Mouse (Mus musculus) CH12.LX (cell line): Measurements from ENCODE around the gene Bicdl1. TPM values are rescaled to one million over a fixed set of nuclear protein-coding genes. Genes with fewer than 3 reads are reported as not detected.

Experiments used
- DNase-seq: peaks from one replicate; pipeline ENCODE4 v3.0.0-alpha.2; 2013; ENCODE audit errors: extremely low read depth
- H3K27ac ChIP-seq: 2 replicates; pipeline ENCODE4 v1.5.1; 2012; ENCODE audit warnings: low read depth, mild to moderate bottlenecking, control low read depth, moderate library complexity; ENCODE audit not compliant: insufficient read depth
- H3K27me3 ChIP-seq: replicated peaks from 2 replicates; pipeline ENCODE3; 2012; ENCODE audit warnings: inconsistent platforms
- H3K36me3 ChIP-seq, 2 experiments: replicated peaks in 1 of 2; 2 replicates each; pipeline versions ENCODE3 to v1.6.1; 2012; ENCODE audit warnings: inconsistent platforms in 1 of 2, low read length in 1 of 2, mild to moderate bottlenecking in 1 of 2, mixed read lengths in 1 of 2, moderate library complexity in 1 of 2; ENCODE audit not compliant: control insufficient read depth in 1 of 2, insufficient read depth in 1 of 2
- H3K4me1 ChIP-seq, 2 experiments: 2 replicates each; pipeline ENCODE4 v1.6.1; 2012; ENCODE audit warnings: inconsistent platforms in 1 of 2, moderate library complexity in 1 of 2; ENCODE audit not compliant: insufficient read depth in 2 of 2, control insufficient read depth in 1 of 2
- H3K4me2 ChIP-seq: 2 replicates; pipeline ENCODE4 v1.6.1; 2012; ENCODE audit warnings: low read depth, mild to moderate bottlenecking, control low read depth; ENCODE audit not compliant: poor library complexity, insufficient read depth, severe bottlenecking
- H3K4me3 ChIP-seq, 3 experiments: fragments of 150-350 bp in 1 of 3; sonication (generic) in 1 of 3; replicated peaks in 1 of 3; 2 replicates each; pipeline versions ENCODE3 to v1.5.1; 2011 to 2012; ENCODE audit warnings: low read depth in 2 of 3, low read length in 2 of 3, mild to moderate bottlenecking in 2 of 3, moderate library complexity in 2 of 3, control low read depth in 1 of 3, improper control_type of control experiment in 1 of 3, inconsistent platforms in 1 of 3, mixed read lengths in 1 of 3; ENCODE audit not compliant: poor library complexity in 1 of 3
- H3K79me2 ChIP-seq: replicated peaks from 2 replicates; pipeline ENCODE4 v1.6.1; 2012; ENCODE audit warnings: mild to moderate bottlenecking, moderate library complexity; ENCODE audit not compliant: control insufficient read depth, poor library complexity, insufficient read depth, severe bottlenecking; ENCODE audit errors: extremely low read depth
- H3K9ac ChIP-seq: 2 replicates; pipeline ENCODE4 v1.6.1; 2012; ENCODE audit warnings: low read depth, mild to moderate bottlenecking, control low read depth, moderate library complexity; ENCODE audit not compliant: insufficient read depth
- H3K9me3 ChIP-seq: replicated peaks from 2 replicates; pipeline ENCODE3; 2012; ENCODE audit warnings: low read length, inconsistent platforms, mixed read lengths
- BHLHE40 ChIP-seq: IDR thresholded peaks from 2 replicates; pipeline ENCODE4 v1.6.1; 2011; ENCODE audit warnings: mild to moderate bottlenecking, low read depth, low read length, improper control_type of control experiment
- CTCF ChIP-seq, 2 experiments: IDR thresholded peaks in 1 of 2; conservative IDR thresholded peaks in 1 of 2; 2 replicates each; pipeline ENCODE4 v1.5.1; 2011 to 2012; ENCODE audit warnings: low read depth in 2 of 2, low read length in 2 of 2, improper control_type of control experiment in 1 of 2, inconsistent platforms in 1 of 2, mild to moderate bottlenecking in 1 of 2, moderate library complexity in 1 of 2
- ELF1 ChIP-seq: IDR thresholded peaks from 2 replicates; pipeline ENCODE4 v1.6.1; 2014; ENCODE audit warnings: low read depth, mild to moderate bottlenecking, inconsistent platforms, low read length, improper control_type of control experiment
- EP300 ChIP-seq: IDR thresholded peaks from 2 replicates; pipeline ENCODE4 v1.6.1; 2011; ENCODE audit warnings: low read length, improper control_type of control experiment
- HCFC1 ChIP-seq: IDR thresholded peaks from 2 replicates; pipeline ENCODE4 v1.6.1; 2012; ENCODE audit warnings: low read depth, mild to moderate bottlenecking, inconsistent platforms, low read length, improper control_type of control experiment
- IRF4 ChIP-seq: IDR thresholded peaks from 2 replicates; pipeline ENCODE4 v1.6.1; 2014; ENCODE audit warnings: low read depth, mild to moderate bottlenecking, inconsistent platforms, low read length, improper control_type of control experiment
- JUN ChIP-seq: IDR thresholded peaks from 2 replicates; pipeline ENCODE4 v1.6.1; 2011; ENCODE audit warnings: low read depth, mild to moderate bottlenecking, low read length, improper control_type of control experiment, moderate library complexity; ENCODE audit not compliant: insufficient read depth
- KAT2A ChIP-seq: IDR thresholded peaks from 2 replicates; pipeline ENCODE4 v1.6.1; 2012; ENCODE audit warnings: low read length, improper control_type of control experiment, inconsistent platforms; ENCODE audit not compliant: insufficient replicate concordance
- MAFK ChIP-seq: IDR thresholded peaks from 2 replicates; pipeline ENCODE4 v1.6.1; 2011; ENCODE audit warnings: low read length, improper control_type of control experiment; ENCODE audit not compliant: insufficient replicate concordance
- MAZ ChIP-seq: IDR thresholded peaks from 2 replicates; pipeline ENCODE4 v1.6.1; 2012; ENCODE audit warnings: low read depth, mild to moderate bottlenecking, inconsistent platforms, low read length, improper control_type of control experiment, moderate library complexity
- MXI1 ChIP-seq: IDR thresholded peaks from 2 replicates; pipeline ENCODE4 v1.6.1; 2011; ENCODE audit warnings: mild to moderate bottlenecking, low read depth, low read length, improper control_type of control experiment
- MYC ChIP-seq: IDR thresholded peaks from 2 replicates; pipeline ENCODE4 v1.6.1; 2011; ENCODE audit warnings: low read depth, mild to moderate bottlenecking, improper control_type of control experiment, low read length
- NELFE ChIP-seq: IDR thresholded peaks from 2 replicates; pipeline ENCODE4 v1.6.1; 2011; ENCODE audit warnings: low read depth, low read length, improper control_type of control experiment
- PAX5 ChIP-seq: IDR thresholded peaks from 2 replicates; pipeline ENCODE4 v1.6.1; 2012; ENCODE audit warnings: low read length, inconsistent platforms, mixed read lengths
- POLR2A ChIP-seq: IDR thresholded peaks from 2 replicates; pipeline ENCODE4 v1.6.1; 2011; ENCODE audit warnings: low read depth, mild to moderate bottlenecking, improper control_type of control experiment, low read length
- POLR2AphosphoS2 ChIP-seq: IDR thresholded peaks from 2 replicates; pipeline ENCODE4 v1.6.1; 2011; ENCODE audit warnings: low read depth, low read length, improper control_type of control experiment
- RAD21 ChIP-seq: IDR thresholded peaks from 2 replicates; pipeline ENCODE4 v1.6.1; 2011; ENCODE audit warnings: low read depth, mild to moderate bottlenecking, low read length, improper control_type of control experiment, moderate library complexity
- TBP ChIP-seq: conservative IDR thresholded peaks from 2 replicates; pipeline ENCODE4 v1.6.1; 2011; ENCODE audit warnings: low read depth, low read length, improper control_type of control experiment
- USF1 ChIP-seq: IDR thresholded peaks from 2 replicates; pipeline ENCODE4 v1.6.1; 2014; ENCODE audit warnings: low read depth, mild to moderate bottlenecking, inconsistent platforms, low read length, improper control_type of control experiment
- ZKSCAN1 ChIP-seq: IDR thresholded peaks from 2 replicates; pipeline ENCODE4 v1.6.1; 2012; ENCODE audit warnings: low read depth, inconsistent platforms, low read length, improper control_type of control experiment, borderline replicate concordance
- ZMIZ1 ChIP-seq: IDR thresholded peaks from 2 replicates; pipeline ENCODE4 v1.6.1; 2012; ENCODE audit warnings: low read depth, mild to moderate bottlenecking, inconsistent platforms, low read length, improper control_type of control experiment
- dilution Hi-C: fragments of 300-500 bp; cut with MboI; formaldehyde crosslinking; loops from 2 replicates; pipeline ENCODE4 v1.14.3; 2020; ENCODE audit warnings: low sequenced_read_pairs; ENCODE audit not compliant: extremely low pct_unique_long_range_greater_than_20kb, extremely low pct_ligation_motif_present
- in situ Hi-C: fragments of 300-500 bp; cut with MboI; formaldehyde crosslinking; loops from 3 replicates; pipeline ENCODE4 v1.14.3; 2019; ENCODE audit warnings: low sequenced_read_pairs, low pct_ligation_motif_present, low pct_unique_long_range_greater_than_20kb, mixed read lengths
- polyA plus RNA-seq: library from polyadenylated mRNA; unstranded; fragments of >175 nt; gene quantifications from 2 replicates; pipeline ENCODE4 v1.2.1, GENCODE M21; 2012; ENCODE audit warnings: low read depth; ENCODE audit not compliant: insufficient read length
- total RNA-seq, 2 experiments: library from RNA; depleted of rRNA; stranded (reverse); fragments of 300-350 nt in 1 of 2; fragments of >200 nt in 1 of 2; gene quantifications; 2 replicates each; pipeline ENCODE4 v1.2.3; 2012 to 2014

Gene Bicdl1
- total and polyA plus RNA-seq, 3 experiments, result 1.9 to 3.5 (median 2.3) TPM

DNA sequence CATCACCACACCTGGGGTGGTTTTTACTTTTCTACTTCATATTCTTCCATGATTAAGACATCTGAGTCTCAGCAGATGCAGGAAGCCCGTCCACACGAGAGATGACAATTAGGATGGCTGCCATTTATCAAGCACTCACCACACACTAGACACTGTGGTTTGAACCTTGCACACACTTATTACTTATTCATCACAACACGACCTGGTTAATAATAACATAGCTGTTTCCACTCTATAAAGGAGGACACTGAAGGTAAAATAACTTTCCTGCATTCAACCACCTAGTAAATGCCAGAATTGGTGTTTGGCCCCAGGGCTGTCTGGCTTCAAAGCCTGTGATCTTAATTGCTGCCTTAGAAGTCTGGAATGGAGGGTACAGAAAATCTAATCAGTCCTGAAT is 10.7 kb downstream of the Bicdl1 start:
- in situ Hi-C loops (no loop called here), dilution Hi-C loops (no loop called here)
- TF ChIP-seq MAFK (no peak), ELF1 (no peak), MXI1 (no peak), JUN (no peak), IRF4 (no peak), ZMIZ1 (no peak), POLR2AphosphoS2 (no peak), BHLHE40 (no peak), ZKSCAN1 (no peak), POLR2A (no peak), EP300 (no peak), TBP (no peak), PAX5 (no peak), RAD21 (no peak), NELFE (no peak), CTCF (conservative IDR thresholded peaks at IDR 0.05 in 1 of 2, IDR thresholded peaks at IDR 0.05 in 1 of 2; ENCODE audit: low read depth in 2 of 2, low read length in 2 of 2) (no peak), MYC (no peak), MAZ (no peak), KAT2A (no peak)
- Histone ChIP-seq H3K9me3 (no peaks in the 10 kb centered on the region), H3K9ac (no peak overlapping the region), H3K27ac (no peak overlapping the region), H3K4me1 (peaks cover 0 to 6% of the 10 kb centered on the region in 2 experiments; a peak in 1 of 4 replicates), H3K36me3 (no peaks in the 10 kb centered on the region), H3K27me3 (peaks cover 1% of the 10 kb centered on the region), H3K79me2 (no peaks in the 10 kb centered on the region), H3K4me3 (no peak overlapping the region), H3K4me2 (no peak overlapping the region)
- no peak for DNase-seq

DNA sequence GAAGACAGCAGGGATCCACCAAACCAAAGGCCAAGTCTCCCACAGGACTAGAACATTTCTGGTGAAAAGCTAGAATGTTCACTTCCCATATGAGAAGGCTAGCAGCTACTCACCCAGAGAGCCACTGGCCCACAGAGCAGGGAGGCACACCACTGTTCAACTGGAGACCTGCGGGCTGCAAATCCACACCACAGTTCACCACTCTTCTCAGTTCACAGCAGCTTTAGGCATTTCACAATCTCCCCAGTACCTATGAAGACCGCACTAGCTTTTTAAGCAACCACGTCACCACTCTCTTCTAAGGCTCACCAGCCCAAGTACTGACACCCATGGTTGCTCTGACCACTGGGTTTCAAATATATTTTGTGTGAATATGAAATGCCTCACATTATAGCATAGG is 13.7 kb downstream of the Bicdl1 start:
- Histone ChIP-seq H3K4me2 (no peak overlapping the region), H3K4me3 (no peak overlapping the region), H3K27ac (no peak overlapping the region), H3K79me2 (no peaks in the 10 kb centered on the region), H3K27me3 (peaks cover 1% of the 10 kb centered on the region), H3K9me3 (no peaks in the 10 kb centered on the region), H3K36me3 (no peaks in the 10 kb centered on the region), H3K4me1 (peaks cover 0 to 14% of the 10 kb centered on the region in 2 experiments; a peak in 2 of 4 replicates), H3K9ac (no peak overlapping the region)
- DNase-seq, result no peak
- dilution Hi-C loops, result no loop called here
- no peak for TF ChIP-seq USF1
- no peak for TF ChIP-seq HCFC1
- in situ Hi-C loops, result no loop called here
